Mouse (Mus musculus): ENCODE data around the gene Mob3a. TPM values are rescaled to one million over a fixed set of nuclear protein-coding genes. Genes with fewer than 3 reads are reported as not detected.
A peak's percentile ranks its signal among the peaks of the same experiment; 100 is the strongest.

Gene Mob3a
- polyA plus RNA-seq, 1 experiment from 2014 or later, result 45.3 TPM

- peak overlapping the region; percentile 100 for H3K27ac ChIP-seq
- H3K9ac ChIP-seq, result peak overlapping the region; percentile 98
- peak overlapping the region; percentile 92 for H3K4me2 ChIP-seq
- H3K4me3 ChIP-seq, result peak overlapping the region; percentile 91
- no peaks in the 10 kb centered on the region for H3K9me3 ChIP-seq (replicated peaks)
- no peak for ATAC-seq
- H3K36me3 ChIP-seq, result peaks cover 43% of the 10 kb centered on the region
- no peaks in the 10 kb centered on the region for H3K27me3 ChIP-seq (replicated peaks)
- 14% methylated on average over 6 of the region's 6 CpGs for WGBS (ENCODE audit: insufficient replicate concordance)
- peaks cover 83% of the 10 kb centered on the region for H3K4me1 ChIP-seq
Observed at GRCm38 (mm10) chr10:80674851-80675404, 26.8 kb downstream of the Mob3a start.

- Histone ChIP-seq H3K4me1 (peaks cover 79% of the 10 kb centered on the region), H3K9ac (peak overlapping the region; percentile 98), H3K36me3 (peaks cover 50% of the 10 kb centered on the region), H3K27me3 (replicated peaks) (no peaks in the 10 kb centered on the region), H3K9me3 (replicated peaks) (no peaks in the 10 kb centered on the region), H3K4me2 (peak overlapping the region; percentile 92), H3K27ac (peak overlapping the region; percentile 100), H3K4me3 (peak overlapping the region; percentile 91)
- no peak for ATAC-seq
- 60% methylated on average over 5 of the region's 5 CpGs for WGBS (ENCODE audit: insufficient replicate concordance)
Observed at GRCm38 (mm10) chr10:80674161-80674711, 27.5 kb downstream of the Mob3a start.

DNA sequence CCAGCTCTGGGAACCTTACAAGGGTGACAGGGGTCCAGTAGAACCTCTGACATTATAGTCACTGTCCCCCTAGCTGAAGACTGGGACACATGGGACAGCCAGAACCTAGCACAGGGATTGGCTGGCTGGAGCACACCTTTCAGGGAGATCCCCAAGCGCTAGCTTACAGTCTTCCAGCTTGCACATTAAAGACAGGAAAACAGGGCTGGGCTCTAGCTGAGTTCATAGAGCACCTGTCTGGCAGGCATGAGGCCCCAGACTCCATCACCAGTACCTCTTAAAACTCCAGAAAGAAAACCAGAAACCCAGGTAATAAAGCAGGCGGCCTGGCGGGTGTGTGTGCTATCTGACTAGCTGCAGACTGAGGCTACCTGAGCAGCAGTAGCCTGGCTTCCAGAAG lies 28.1 kb downstream of the Mob3a start:
- no peaks in the 10 kb centered on the region for H3K27me3 ChIP-seq (replicated peaks)
- peak overlapping the region; percentile 92 for H3K4me2 ChIP-seq
- H3K36me3 ChIP-seq, result peaks cover 56% of the 10 kb centered on the region
- peak overlapping the region; percentile 57 for H3K27ac ChIP-seq
- H3K9ac ChIP-seq, result peak overlapping the region; percentile 98
- H3K4me1 ChIP-seq, result peaks cover 74% of the 10 kb centered on the region
- H3K9me3 ChIP-seq (replicated peaks), result no peaks in the 10 kb centered on the region
- ATAC-seq, result no peak
- H3K4me3 ChIP-seq, result peak overlapping the region; percentile 91
- 75% methylated on average over 3 of the region's 3 CpGs for WGBS (ENCODE audit: insufficient replicate concordance)

GRCm38 (mm10) chr10:80671936-80672690 lies 29.7 kb downstream of the Mob3a start:
- H3K4me1 ChIP-seq, result peaks cover 60% of the 10 kb centered on the region
- H3K4me2 ChIP-seq, result 0 out of 2 replicates have a peak overlapping the region, but pooled peaks have one; percentile 92
- H3K4me3 ChIP-seq, result no peak overlapping the region
- H3K9ac ChIP-seq, result peak overlapping the region; percentile 98; the same call in 1 of the 2 replicates
- ATAC-seq, result no peak
- no peak overlapping the region for H3K27ac ChIP-seq
- H3K9me3 ChIP-seq (replicated peaks), result no peaks in the 10 kb centered on the region
- peaks cover 71% of the 10 kb centered on the region for H3K36me3 ChIP-seq
- no peaks in the 10 kb centered on the region for H3K27me3 ChIP-seq (replicated peaks)
- 79% methylated on average over 11 of the region's 11 CpGs for WGBS (ENCODE audit: insufficient replicate concordance)

DNA sequence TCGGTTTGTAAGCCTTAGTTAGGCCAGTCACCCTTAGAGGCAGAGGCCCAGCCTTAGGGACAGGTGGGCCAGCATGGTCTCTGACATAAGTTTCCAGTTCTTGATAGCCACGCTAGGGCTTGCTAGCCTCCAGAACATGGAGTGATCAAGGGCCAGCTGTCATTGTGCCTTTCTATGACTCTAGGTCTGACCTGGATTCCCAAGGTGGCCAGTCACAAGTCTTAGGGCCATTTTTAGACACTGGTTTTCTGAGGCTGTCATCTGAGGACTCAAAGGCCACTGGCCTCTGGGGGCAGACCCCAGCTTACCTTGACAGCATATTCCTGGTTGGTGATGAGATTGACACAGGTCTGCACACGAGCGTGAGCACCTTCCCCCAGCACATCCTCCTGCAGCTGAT lies 30.5 kb downstream of the Mob3a start:
- Histone ChIP-seq H3K36me3 (peaks cover 80% of the 10 kb centered on the region), H3K4me1 (peaks cover 63% of the 10 kb centered on the region), H3K4me3 (no peak overlapping the region)

GRCm38 (mm10) chr10:80670531-80670930 lies 31.2 kb downstream of the Mob3a start:
- Histone ChIP-seq H3K27me3 (replicated peaks) (no peaks in the 10 kb centered on the region), H3K36me3 (peaks cover 87% of the 10 kb centered on the region), H3K4me3 (no peak overlapping the region), H3K4me2 (no peak overlapping the region), H3K9ac (no peak overlapping the region), H3K27ac (0 out of 2 replicates have a peak overlapping the region, but pooled peaks have one; percentile 4), H3K4me1 (peaks cover 70% of the 10 kb centered on the region), H3K9me3 (replicated peaks) (no peaks in the 10 kb centered on the region)
- no peak for ATAC-seq
- WGBS (ENCODE audit: insufficient replicate concordance), result 90% methylated on average over 2 of the region's 2 CpGs

More for the DNA sequence above, 30.5 kb downstream of the Mob3a start:
- peak overlapping the region; percentile 24; the same call in 1 of the 2 replicates for H3K27ac ChIP-seq
- no peak for ATAC-seq
- 82% methylated on average over 4 of the region's 4 CpGs for WGBS (ENCODE audit: insufficient replicate concordance)
- H3K27me3 ChIP-seq (replicated peaks), result no peaks in the 10 kb centered on the region
- H3K9ac ChIP-seq, result no peak overlapping the region; the same call in 1 of the 2 replicates
- H3K4me2 ChIP-seq, result no peak overlapping the region
- no peaks in the 10 kb centered on the region for H3K9me3 ChIP-seq (replicated peaks)

DNA sequence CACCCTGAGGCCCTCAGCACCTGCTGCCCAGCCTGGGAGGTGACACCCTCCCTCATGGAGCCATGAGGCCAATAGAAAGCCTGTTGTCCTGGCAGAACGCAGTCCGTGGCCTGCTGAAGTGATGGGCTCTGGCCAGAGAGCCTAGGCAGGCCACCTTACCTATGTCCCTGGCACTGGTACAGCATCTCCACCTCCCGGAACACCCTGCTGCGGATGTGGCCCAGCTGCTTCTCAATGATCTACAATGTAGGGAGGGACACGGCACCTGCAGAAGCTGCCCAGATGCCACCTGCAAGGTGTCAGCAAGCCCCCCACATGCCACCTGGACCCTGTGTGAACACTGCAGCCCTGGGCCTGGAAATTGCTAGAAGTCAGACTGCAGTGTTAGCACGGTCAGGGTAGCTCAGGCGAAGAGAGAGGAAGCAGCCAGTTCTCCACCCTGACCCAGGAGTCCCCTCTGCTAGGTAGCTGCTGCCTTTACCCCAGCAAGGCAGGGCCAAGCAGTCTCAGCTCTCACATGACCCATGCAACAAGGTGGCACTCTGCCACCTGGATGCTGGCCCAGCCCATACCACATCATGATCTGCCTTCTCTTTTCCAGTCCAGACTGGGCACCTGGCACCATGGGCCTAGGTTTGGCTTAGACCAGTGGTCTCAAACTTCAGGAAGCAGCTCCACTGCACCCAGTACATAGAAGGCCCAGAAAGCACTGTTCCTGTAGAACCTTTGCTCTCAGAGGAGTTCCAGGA lies 31.9 kb downstream of the Mob3a start:
- H3K27me3 ChIP-seq (replicated peaks), result no peaks in the 10 kb centered on the region
- 0 out of 2 replicates have a peak overlapping the region, but pooled peaks have one; percentile 4 for H3K27ac ChIP-seq
- H3K9ac ChIP-seq, result no peak overlapping the region
- H3K9me3 ChIP-seq (replicated peaks), result no peaks in the 10 kb centered on the region
- H3K4me3 ChIP-seq, result no peak overlapping the region
- peaks cover 91% of the 10 kb centered on the region for H3K36me3 ChIP-seq
- no peak overlapping the region for H3K4me2 ChIP-seq
- WGBS (ENCODE audit: insufficient replicate concordance), result 91% methylated on average over 7 of the region's 7 CpGs
- peaks cover 70% of the 10 kb centered on the region for H3K4me1 ChIP-seq
- ATAC-seq, result no peak

- H3K36me3 ChIP-seq, result peaks cover 89% of the 10 kb centered on the region
- H3K9me3 ChIP-seq (replicated peaks), result no peaks in the 10 kb centered on the region
- no peak overlapping the region for H3K27ac ChIP-seq
- no peaks in the 10 kb centered on the region for H3K27me3 ChIP-seq (replicated peaks)
- H3K4me2 ChIP-seq, result no peak overlapping the region
- H3K9ac ChIP-seq, result no peak overlapping the region
- H3K4me3 ChIP-seq, result no peak overlapping the region
- peaks cover 70% of the 10 kb centered on the region for H3K4me1 ChIP-seq
- ATAC-seq, result no peak
- WGBS (ENCODE audit: insufficient replicate concordance), result 83% methylated on average over 12 of the region's 12 CpGs
Observed at GRCm38 (mm10) chr10:80669018-80669417, 32.8 kb downstream of the Mob3a start.

GRCm38 (mm10) chr10:80668614-80669013 lies 33.2 kb downstream of the Mob3a start:
- Histone ChIP-seq H3K36me3 (peaks cover 85% of the 10 kb centered on the region), H3K27me3 (replicated peaks) (no peaks in the 10 kb centered on the region), H3K4me3 (no peak overlapping the region), H3K9ac (no peak overlapping the region), H3K4me2 (no peak overlapping the region), H3K27ac (no peak overlapping the region), H3K9me3 (replicated peaks) (no peaks in the 10 kb centered on the region), H3K4me1 (peaks cover 70% of the 10 kb centered on the region)
- ATAC-seq, result no peak
- 82% methylated on average over 11 of the region's 11 CpGs for WGBS (ENCODE audit: insufficient replicate concordance)

DNA sequence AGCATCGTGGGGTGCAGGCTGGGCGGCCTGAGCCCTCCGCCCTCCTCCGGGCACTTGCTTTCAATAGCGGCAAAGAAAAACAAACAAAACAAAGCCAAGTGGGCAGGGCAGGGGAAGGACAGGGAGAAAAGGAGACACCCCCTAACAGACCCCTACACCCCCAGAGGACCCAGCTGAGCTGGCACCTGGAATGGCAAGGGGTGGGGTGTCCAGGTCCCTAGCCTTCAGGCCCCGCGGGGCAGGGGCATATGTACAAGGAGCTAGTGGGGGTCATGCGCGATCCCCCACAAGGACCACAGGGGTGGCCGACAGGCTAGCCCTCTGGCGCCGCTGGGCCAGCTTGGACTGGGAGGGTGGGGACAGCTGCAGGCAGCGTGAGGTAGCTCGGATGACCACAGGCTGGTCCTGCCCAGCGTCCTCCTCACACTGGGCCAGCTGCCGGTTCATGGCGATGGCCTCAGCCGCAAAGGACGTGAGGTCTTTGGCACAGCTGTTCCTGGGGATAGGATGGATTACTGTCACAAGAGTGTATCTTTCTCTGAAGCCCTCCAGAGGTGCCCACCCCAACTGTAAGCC lies 34.9 kb downstream of the Mob3a start:
- Histone ChIP-seq H3K27ac (0 out of 2 replicates have a peak overlapping the region, but pooled peaks have one; percentile 22), H3K36me3 (peaks cover 68% of the 10 kb centered on the region), H3K4me2 (no peak overlapping the region), H3K4me3 (no peak overlapping the region), H3K9me3 (replicated peaks) (no peaks in the 10 kb centered on the region), H3K4me1 (peaks cover 68% of the 10 kb centered on the region), H3K9ac (no peak overlapping the region), H3K27me3 (replicated peaks) (no peaks in the 10 kb centered on the region)
- no peak for ATAC-seq
- WGBS (ENCODE audit: insufficient replicate concordance), result 85% methylated on average over 19 of the region's 19 CpGs

DNA sequence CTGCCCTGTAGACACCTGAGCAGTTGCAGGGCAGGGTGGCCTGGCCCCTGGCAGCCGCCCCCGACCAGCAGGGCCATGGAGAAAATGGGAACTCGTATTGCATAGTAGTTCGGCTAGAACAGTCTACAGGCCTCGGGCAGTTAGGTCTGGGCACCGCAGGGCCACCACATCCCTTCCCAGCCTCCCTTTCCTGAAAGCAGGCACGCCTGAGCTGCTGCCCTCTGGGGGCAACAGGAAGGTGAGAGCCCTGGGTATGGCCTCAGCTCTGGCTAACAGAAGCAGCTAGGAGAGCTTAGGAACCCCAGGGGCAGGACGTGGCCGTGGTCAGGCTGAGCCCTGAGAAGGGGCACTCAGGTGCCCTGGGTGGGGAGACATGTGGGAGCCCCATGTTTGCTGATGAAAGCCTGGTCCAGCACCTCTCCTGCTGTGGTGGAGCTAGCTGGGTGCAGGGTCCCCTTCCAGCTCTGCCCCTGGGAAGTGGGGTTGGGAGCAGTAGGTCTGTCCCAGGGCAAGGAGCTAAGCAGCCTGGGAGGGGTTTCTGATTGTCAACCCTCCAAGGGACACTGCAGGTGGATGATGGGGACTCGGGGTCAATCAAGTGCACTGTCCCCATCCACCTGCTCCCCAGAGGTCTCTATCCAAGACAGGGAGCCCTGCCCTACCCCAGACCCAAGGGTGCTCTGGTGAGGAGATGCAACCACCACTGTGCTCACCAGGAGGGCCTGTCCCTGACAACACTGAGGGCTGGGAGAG lies 35.6 kb downstream of the Mob3a start:
- H3K36me3 ChIP-seq, result peaks cover 60% of the 10 kb centered on the region
- no peak overlapping the region for H3K4me3 ChIP-seq
- 0 out of 2 replicates have a peak overlapping the region, but pooled peaks have one; percentile 7 for H3K9ac ChIP-seq
- WGBS (ENCODE audit: insufficient replicate concordance), result 69% methylated on average over 10 of the region's 10 CpGs
- 0 out of 2 replicates have a peak, but pooled peaks have one; percentile 10 for ATAC-seq
- no peaks in the 10 kb centered on the region for H3K9me3 ChIP-seq (replicated peaks)
- peaks cover 63% of the 10 kb centered on the region for H3K4me1 ChIP-seq
- H3K27me3 ChIP-seq (replicated peaks), result no peaks in the 10 kb centered on the region
- 0 out of 2 replicates have a peak overlapping the region, but pooled peaks have one; percentile 4 for H3K4me2 ChIP-seq
- H3K27ac ChIP-seq, result peak overlapping the region; percentile 48
